Mouse (Mus musculus): ENCODE data around the gene Hist1h2ag. TPM values are rescaled to one million over a fixed set of nuclear protein-coding genes. Genes with fewer than 3 reads are reported as not detected.
"Not testable (repeated sequence)": the region's sequence is repeated elsewhere in the genome, so short reads cannot be mapped to it uniquely, and the experiment has no call there.

The Hist1h2ag gene
- polyA plus RNA-seq (2012; rRNA removed) (35.2 and 55.3 TPM in 2 replicates), polyA plus RNA-seq (2014; fragmentation: Nextera tagmentation; extraction: Ambion mirVana) (15.5 and 18.0 TPM in 2 replicates)

DNA sequence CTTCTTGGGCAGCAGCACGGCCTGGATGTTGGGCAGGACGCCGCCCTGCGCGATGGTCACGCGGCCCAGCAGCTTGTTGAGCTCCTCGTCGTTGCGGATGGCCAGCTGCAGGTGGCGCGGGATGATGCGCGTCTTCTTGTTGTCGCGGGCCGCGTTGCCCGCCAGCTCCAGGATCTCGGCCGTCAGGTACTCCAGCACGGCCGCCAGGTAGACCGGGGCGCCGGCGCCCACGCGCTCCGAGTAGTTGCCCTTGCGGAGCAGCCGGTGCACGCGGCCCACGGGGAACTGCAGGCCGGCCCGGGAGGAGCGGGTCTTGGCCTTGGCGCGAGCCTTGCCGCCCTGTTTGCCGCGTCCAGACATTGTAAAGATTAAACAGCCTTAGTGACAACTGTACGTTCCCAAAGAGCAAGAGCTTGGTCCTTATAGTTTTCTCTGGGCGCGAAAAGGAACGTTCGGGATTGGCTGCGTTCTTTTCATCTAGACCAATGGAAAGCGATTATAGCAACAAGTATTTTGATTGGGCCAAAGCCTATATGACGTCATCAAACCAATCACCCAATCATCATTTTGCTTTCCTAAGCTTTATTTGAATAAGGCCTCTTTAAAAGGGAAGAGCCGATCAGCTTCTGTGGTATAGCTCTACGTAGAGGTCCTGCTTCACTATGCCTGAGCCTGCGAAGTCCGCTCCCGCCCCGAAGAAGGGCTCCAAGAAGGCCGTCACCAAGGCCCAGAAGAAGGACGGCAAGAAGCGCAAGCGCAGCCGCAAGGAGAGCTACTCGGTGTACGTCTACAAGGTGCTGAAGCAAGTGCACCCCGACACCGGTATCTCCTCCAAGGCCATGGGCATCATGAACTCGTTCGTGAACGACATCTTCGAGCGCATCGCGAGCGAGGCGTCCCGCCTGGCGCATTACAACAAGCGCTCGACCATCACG lies at the start of gene Hist1h2ag, which contains the start of gene Hist1h2bj:
Hist1h2ag (minus strand) TSS at position 377 of the 935 bp plus-strand sequence.
Hist1h2bj (plus strand) TSS at position 647 of the 935 bp plus-strand sequence.
- Histone ChIP-seq H3K4me1 (replicated peaks; ENCODE audit: control insufficient read depth in 2 of 2, insufficient read depth in 2 of 2, low read length in 1 of 2) (peaks cover 18 to 31% of the 10 kb centered on the region in 2 experiments), H3K27ac (peak within 1 kb of the TSS; percentile 100), H3K9ac (replicated peaks) (peak within 1 kb of the TSS; percentile 98), H3K4me2 (ENCODE audit: low read depth) (peak within 1 kb of the TSS; percentile 80), H3K4me3 (ENCODE audit: insufficient read depth in 1 of 2, low read depth in 2 of 2, low read length in 2 of 2) (peak within 1 kb of the TSS; percentile 67 to 80)
- TF ChIP-seq EP300 (IDR thresholded peaks at IDR 0.05; ENCODE audit: low read depth) = peak; percentile 73; the same call in 1 of the 2 replicates
- H3K27me3 ChIP-seq (ENCODE audit: control insufficient read depth, insufficient read depth, low read length); H3K36me3 ChIP-seq (replicated peaks; ENCODE audit: control insufficient read depth, insufficient read depth, low read depth); H3K9me3 ChIP-seq (ENCODE audit: control insufficient read depth, low read length): not testable (repeated sequence)
- peak; percentile 76 for ATAC-seq (ENCODE audit: insufficient read depth)
- WGBS (ENCODE audit: insufficient replicate concordance) = under 1% methylated on average over 35 of the region's 80 CpGs
- peak; percentile 99 for DNase-seq (ENCODE audit: low read depth in 3 of 3, low spot score in 3 of 3)

DNA sequence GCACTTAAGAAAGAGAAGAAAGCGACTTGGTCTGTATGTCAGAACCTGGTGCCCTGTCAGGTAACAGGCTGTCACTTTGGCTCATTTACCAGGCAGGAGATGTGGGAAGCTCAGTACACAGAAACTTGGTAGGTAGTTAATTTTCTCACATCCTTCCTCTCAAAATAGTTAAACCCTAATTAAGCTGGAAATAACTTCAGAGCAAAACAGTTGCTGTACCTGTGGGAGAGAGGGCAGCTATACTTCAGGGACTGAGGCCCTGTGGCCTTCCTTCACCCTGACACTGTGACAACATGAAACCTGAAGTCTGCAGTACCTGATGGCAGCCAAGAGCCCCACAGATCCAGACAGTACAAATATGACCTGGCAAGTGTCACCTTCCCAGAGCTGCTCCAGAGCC lies 41.4 kb upstream of the Hist1h2ag start, which contains the start of gene Vmn1r188:
Vmn1r188 (plus strand) TSS at position 301 of the 400 bp plus-strand sequence.
- not testable (repeated sequence) for ATAC-seq (ENCODE audit: insufficient read depth); H3K4me1 ChIP-seq (replicated peaks; ENCODE audit: control insufficient read depth in 2 of 2, insufficient read depth in 2 of 2, low read length in 1 of 2); H3K9ac ChIP-seq (replicated peaks); H3K4me2 ChIP-seq (ENCODE audit: low read depth); H3K9me3 ChIP-seq (ENCODE audit: control insufficient read depth, low read length); H3K36me3 ChIP-seq (replicated peaks; ENCODE audit: control insufficient read depth, insufficient read depth, low read depth); H3K27ac ChIP-seq; H3K4me3 ChIP-seq (ENCODE audit: insufficient read depth in 1 of 2, low read depth in 2 of 2, low read length in 2 of 2); H3K27me3 ChIP-seq (ENCODE audit: control insufficient read depth, insufficient read depth, low read length); DNase-seq (ENCODE audit: low read depth in 3 of 3, low spot score in 3 of 3)
- 53% methylated on average over 1 of the region's 1 CpGs for WGBS (ENCODE audit: insufficient replicate concordance)

DNA sequence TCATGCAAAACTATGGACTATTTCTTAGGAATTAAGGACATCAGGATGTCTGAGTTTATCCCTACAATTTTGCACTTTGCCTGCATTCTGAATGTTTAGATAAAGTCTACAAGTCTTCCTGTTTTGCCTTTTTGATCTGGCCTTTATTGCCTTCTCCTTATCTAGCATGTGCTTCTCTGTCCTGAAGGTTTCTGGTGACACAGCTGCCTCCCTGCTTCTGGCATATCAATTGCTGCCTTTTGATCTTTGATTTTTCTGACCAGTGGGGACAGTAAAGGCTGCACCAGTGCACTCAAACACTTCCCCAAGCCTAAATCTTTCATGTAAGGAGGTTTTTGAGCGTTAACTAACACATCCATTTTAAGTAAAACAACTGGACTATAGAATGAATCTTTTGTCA lies 20.7 kb upstream of the Hist1h2ag start:
- TF ChIP-seq EP300 (IDR thresholded peaks at IDR 0.05; ENCODE audit: low read depth) (no peak), CTCF (IDR thresholded peaks at IDR 0.05; ENCODE audit: low read depth) (no peak)
- DNase-seq (ENCODE audit: low read depth in 3 of 3, low spot score in 3 of 3) (no peak), ATAC-seq (ENCODE audit: insufficient read depth) (no peak)
- Histone ChIP-seq H3K27me3 (ENCODE audit: control insufficient read depth, insufficient read depth, low read length) (no peaks in the 10 kb centered on the region), H3K27ac (no peak overlapping the region), H3K4me1 (replicated peaks; ENCODE audit: control insufficient read depth in 2 of 2, insufficient read depth in 2 of 2, low read length in 1 of 2) (no peaks in the 10 kb centered on the region), H3K4me2 (ENCODE audit: low read depth) (no peak overlapping the region), H3K36me3 (replicated peaks; ENCODE audit: control insufficient read depth, insufficient read depth, low read depth) (no peaks in the 10 kb centered on the region), H3K9me3 (ENCODE audit: control insufficient read depth, low read length) (no peaks in the 10 kb centered on the region), H3K9ac (replicated peaks) (no peak overlapping the region), H3K4me3 (ENCODE audit: insufficient read depth in 1 of 2, low read depth in 2 of 2, low read length in 2 of 2) (no peak overlapping the region)
- 25% methylated on average over 1 of the region's 1 CpGs for WGBS (ENCODE audit: insufficient replicate concordance)

DNA sequence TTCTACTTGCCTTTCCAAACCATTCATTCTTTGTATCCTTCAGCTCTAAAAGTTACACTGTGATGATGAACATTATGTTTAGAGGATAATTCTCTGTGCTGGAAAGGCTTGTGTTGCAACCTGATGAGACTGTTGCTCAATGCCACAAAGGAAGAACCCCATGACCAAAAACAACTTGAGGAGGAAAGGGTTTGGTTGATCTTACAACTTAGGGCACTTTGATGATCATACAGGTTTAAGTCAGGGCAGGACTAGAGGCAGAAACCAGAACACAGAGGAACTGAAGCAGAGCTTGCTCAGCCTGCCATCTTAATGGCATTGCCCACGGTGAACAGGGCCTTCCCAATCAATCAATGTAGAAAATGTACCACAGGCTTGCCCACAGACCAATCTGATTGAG lies 18.7 kb upstream of the Hist1h2ag start:
- no peak overlapping the region for H3K4me3 ChIP-seq (ENCODE audit: insufficient read depth in 1 of 2, low read depth in 2 of 2, low read length in 2 of 2)
- no peak for TF ChIP-seq CTCF (IDR thresholded peaks at IDR 0.05; ENCODE audit: low read depth)
- TF ChIP-seq EP300 (IDR thresholded peaks at IDR 0.05; ENCODE audit: low read depth) = no peak
- H3K9me3 ChIP-seq (ENCODE audit: control insufficient read depth, low read length) = no peaks in the 10 kb centered on the region
- WGBS (ENCODE audit: insufficient replicate concordance) = 39% methylated on average over 1 of the region's 1 CpGs
- DNase-seq (ENCODE audit: low read depth in 3 of 3, low spot score in 3 of 3) (no peak), ATAC-seq (ENCODE audit: insufficient read depth) (no peak)
- no peak overlapping the region for H3K4me2 ChIP-seq (ENCODE audit: low read depth)
- H3K36me3 ChIP-seq (replicated peaks; ENCODE audit: control insufficient read depth, insufficient read depth, low read depth) = no peaks in the 10 kb centered on the region
- no peaks in the 10 kb centered on the region for H3K4me1 ChIP-seq (replicated peaks; ENCODE audit: control insufficient read depth in 2 of 2, insufficient read depth in 2 of 2, low read length in 1 of 2)
- no peak overlapping the region for H3K9ac ChIP-seq (replicated peaks)
- H3K27me3 ChIP-seq (ENCODE audit: control insufficient read depth, insufficient read depth, low read length) = no peaks in the 10 kb centered on the region
- no peak overlapping the region for H3K27ac ChIP-seq

DNA sequence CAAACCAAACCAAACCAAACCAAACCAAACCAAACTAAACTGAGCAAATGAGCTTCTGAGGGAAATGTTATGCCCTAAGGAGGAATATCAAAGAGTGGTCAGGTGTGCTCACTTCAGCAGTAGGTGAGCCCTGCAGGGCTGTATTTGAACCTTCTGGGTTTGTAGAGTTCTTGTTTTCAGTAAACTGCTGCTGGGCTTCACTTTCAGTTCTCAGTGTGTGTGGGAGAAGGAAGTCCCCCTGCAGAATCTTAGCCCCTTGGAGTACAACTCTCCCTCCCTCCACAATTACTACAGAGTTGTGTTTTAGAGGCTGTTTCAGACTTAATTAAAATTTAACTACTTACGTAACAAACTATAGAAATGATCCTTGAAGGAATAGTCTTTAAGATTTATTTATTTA lies 11.0 kb upstream of the Hist1h2ag start:
- H3K27me3 ChIP-seq (ENCODE audit: control insufficient read depth, insufficient read depth, low read length) = no peaks in the 10 kb centered on the region; the same call in 1 of the 2 replicates
- H3K36me3 ChIP-seq (replicated peaks; ENCODE audit: control insufficient read depth, insufficient read depth, low read depth) = no peaks in the 10 kb centered on the region
- WGBS (ENCODE audit: insufficient replicate concordance) = 85% methylated on average over 1 of the region's 1 CpGs
- DNase-seq (ENCODE audit: low read depth in 3 of 3, low spot score in 3 of 3) = no peak
- H3K4me2 ChIP-seq (ENCODE audit: low read depth) = no peak overlapping the region
- H3K27ac ChIP-seq = no peak overlapping the region
- no peak overlapping the region for H3K9ac ChIP-seq (replicated peaks)
- no peak for ATAC-seq (ENCODE audit: insufficient read depth)
- no peaks in the 10 kb centered on the region for H3K9me3 ChIP-seq (ENCODE audit: control insufficient read depth, low read length)
- no peak for TF ChIP-seq EP300 (IDR thresholded peaks at IDR 0.05; ENCODE audit: low read depth)
- no peak overlapping the region for H3K4me3 ChIP-seq (ENCODE audit: insufficient read depth in 1 of 2, low read depth in 2 of 2, low read length in 2 of 2)
- H3K4me1 ChIP-seq (replicated peaks; ENCODE audit: control insufficient read depth in 2 of 2, insufficient read depth in 2 of 2, low read length in 1 of 2) = peaks cover under 1 to 14% of the 10 kb centered on the region in 2 experiments; a peak in 3 of 4 replicates
